Comparison of ENCODE assay signal across 7 mouse cellular contexts in genomic region chrX:75734628-75735302, GRCm38 (mm10).
DNase-seq lines count a peak whose midpoint lies in the region; ATAC-seq lines count a peak whose summit lies in the region.
"Not testable (repeated sequence)": the region's sequence is repeated elsewhere in the genome, so short reads cannot be mapped to it uniquely, and the experiment has no call there.

No protein-coding gene starts in this region.

- not testable (repeated sequence) for H3K4me3 ChIP-seq in midbrain, embryonic 14.5 days (replicated peaks; ENCODE audit: low read depth, low read length)

- H3K9ac ChIP-seq in midbrain, embryonic 14.5 days (replicated peaks; ENCODE audit: low read length), result not testable (repeated sequence)

- peak; percentile 93 for DNase-seq in R1 (ENCODE audit: low read depth, low spot score)
- DNase-seq in cerebellum, adult 11 months, result peak; percentile 71
- DNase-seq in forelimb bud, embryonic 11.5 days (ENCODE audit: low read depth, low spot score), result peak; percentile 77
- DNase-seq in hindlimb bud, embryonic 11.5 days (ENCODE audit: extremely low spot score, low read depth, low spot score), result peak; percentile 57
- peak; percentile 35 for DNase-seq in liver
- peak; percentile 48 for DNase-seq in midbrain, embryonic 14.5 days
- peak; percentile 54 for DNase-seq in retina, postnatal 1 day

- H3K27ac ChIP-seq in midbrain, embryonic 14.5 days (replicated peaks; ENCODE audit: low read depth, low read length), result not testable (repeated sequence)

- WGBS in midbrain, embryonic 14.5 days, result 69% methylated on average over 11 of the region's 13 CpGs

- H3K9me3 ChIP-seq in midbrain, embryonic 14.5 days (ENCODE audit: control insufficient read depth, low read length), result not testable (repeated sequence)

- H3K4me2 ChIP-seq in midbrain, embryonic 14.5 days (ENCODE audit: low read length), result not testable (repeated sequence)

- not testable (repeated sequence) for ATAC-seq in midbrain, embryonic 14.5 days (ENCODE audit: low FRiP score, low TSS enrichment)

- not testable (repeated sequence) for H3K36me3 ChIP-seq in midbrain, embryonic 14.5 days (ENCODE audit: control insufficient read depth, insufficient read depth, low read length)

- H3K4me1 ChIP-seq in midbrain, embryonic 14.5 days (ENCODE audit: control insufficient read depth, insufficient read depth, low read length), result not testable (repeated sequence)

- not testable (repeated sequence) for H3K27me3 ChIP-seq in midbrain, embryonic 14.5 days (ENCODE audit: control insufficient read depth, insufficient read depth, low read length)

Comparison
In these comparisons a context has a peak if more than half of its experiments do, and no peak if none do; other contexts are left out.
1. DNase-seq: peak in every context shown above with its lines; median percentile 93 in R1; 77 in forelimb bud, embryonic 11.5 days; 71 in cerebellum, adult 11 months; 57 in hindlimb bud, embryonic 11.5 days; 54 in retina, postnatal 1 day; 48 in midbrain, embryonic 14.5 days; 35 in liver.